Mouse (Mus musculus) 3T3-L1 (cell line): ENCODE data around the gene Tsga10.

Experiments used
- DNase-seq: peaks from one replicate; pipeline ENCODE4 v3.0.0-alpha.2; 2015; ENCODE audit warnings: low read depth, low spot score

The Tsga10 gene

DNA sequence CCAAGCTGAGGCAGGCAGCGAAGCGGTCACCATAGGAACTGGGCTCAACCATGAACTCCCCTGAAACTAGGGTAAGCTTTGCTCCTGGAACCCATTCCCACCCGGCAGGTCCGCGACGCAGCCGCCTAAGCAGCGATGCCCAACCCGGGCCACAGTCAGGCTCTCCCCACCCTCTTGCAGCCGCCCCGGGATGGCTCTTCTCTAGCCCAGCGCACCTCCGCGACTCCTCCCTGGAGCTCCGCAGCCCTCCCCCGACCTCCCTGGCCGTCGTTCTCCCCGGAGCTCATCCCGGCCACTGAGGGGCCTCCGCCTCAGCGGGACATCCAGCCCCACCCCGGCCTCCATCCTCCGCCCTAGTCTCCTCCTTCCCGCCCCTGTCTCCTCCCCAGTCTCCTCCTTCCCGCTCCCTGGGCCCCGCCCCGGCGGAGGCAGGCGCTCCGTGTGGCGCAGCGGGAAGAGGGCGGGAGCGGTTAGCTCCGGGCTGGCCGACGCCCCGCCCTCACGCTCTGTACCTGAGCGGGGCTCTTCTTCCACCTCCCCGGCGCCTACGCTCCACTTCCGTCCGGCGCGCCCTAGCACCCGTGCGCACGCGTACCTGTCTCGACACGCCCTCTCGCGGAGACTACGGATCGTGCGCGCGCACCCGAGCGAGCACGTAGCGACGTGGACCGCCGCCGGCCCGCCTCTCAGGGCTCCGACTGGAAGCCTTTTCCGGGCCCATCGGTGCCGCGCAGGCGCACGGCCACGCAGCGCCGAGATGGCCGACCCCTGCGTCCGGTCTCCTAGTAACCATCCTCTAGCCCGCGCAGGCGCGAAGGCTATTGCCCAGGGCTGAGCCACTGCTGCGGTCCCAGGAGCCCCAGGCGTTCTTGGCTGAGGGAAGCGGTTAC, 1.5 kb downstream of the Tsga10 start:
- peak; percentile 98 for DNase-seq

DNA sequence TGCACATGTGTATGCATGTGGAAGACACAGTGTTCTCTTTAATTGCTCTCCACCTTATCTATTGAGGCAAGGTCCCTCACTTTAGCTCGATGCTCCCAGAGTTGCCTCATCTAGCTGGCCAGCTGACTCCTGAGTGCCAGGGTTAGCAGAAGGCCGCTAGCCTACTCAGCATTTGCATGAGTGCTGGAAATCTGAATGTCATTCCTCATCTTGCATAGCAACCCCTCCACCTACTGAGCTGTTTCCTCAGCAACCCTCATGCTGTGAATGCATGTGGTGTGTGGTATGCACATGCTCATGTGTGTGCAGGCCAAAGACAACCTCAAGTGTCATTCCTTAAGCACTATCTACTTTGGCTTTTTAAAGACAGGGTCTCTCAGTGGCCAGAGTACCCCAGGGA, 15.5 kb downstream of the Tsga10 start:
- DNase-seq: no peak

DNA sequence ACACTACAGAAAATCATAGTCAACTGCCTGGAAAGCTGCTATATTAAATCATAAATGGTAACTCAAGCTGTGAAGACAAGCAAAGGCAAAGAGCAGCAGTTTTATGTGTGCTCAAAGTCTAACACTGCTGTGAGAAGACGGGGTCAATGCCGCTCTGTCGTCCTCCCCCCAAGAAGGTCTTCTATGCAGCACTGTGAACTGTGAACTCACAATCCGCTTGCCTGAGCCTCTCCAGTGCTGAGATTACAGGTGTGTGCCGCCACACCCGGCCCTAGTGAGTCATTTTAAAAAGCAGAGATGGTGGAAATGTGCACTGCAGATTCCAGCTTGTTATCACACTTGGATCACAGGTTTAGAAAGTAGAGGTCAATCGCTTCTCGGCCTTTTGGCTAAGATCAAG, 19.4 kb downstream of the Tsga10 start:
- no peak for DNase-seq

DNA sequence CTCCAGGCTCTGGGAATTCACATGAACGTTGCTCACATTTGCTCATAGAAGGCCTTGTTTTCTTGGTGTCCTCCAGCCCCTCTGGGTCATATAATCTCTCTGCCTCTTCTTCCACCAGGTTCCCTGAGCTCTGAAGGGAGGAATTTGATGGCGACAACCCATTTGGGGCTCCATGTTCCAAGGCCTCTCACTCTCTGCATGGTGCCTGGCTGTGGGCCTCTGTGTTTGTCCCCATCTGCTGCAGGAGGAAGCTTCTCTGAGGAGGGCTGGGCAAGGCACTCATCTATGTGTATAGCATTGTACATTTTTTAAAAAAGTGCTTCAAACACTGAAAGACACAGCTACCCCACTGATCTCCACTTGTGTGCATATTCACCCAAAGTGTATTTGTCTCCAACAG, 34.5 kb downstream of the Tsga10 start:
- DNase-seq: no peak

DNA sequence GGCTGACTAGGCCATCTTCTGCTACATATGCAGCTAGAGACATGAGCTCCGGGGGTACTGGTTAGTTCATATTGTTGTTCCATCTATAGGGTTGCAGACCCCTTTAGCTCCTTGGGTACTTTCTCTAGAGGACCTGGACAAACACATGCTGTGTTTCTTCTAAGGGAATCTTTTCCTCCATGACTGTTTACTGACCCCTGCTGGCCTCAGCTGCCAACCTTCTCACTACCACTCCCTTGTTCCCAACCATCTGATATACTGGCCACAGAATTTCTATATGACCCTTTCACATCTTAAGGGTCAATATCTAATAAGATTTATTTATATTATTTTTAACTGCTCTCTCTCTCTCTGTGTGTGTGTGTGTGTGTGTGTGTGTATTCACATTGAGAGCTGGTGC, 63.9 kb downstream of the Tsga10 start:
- DNase-seq: peak; percentile 37

DNA sequence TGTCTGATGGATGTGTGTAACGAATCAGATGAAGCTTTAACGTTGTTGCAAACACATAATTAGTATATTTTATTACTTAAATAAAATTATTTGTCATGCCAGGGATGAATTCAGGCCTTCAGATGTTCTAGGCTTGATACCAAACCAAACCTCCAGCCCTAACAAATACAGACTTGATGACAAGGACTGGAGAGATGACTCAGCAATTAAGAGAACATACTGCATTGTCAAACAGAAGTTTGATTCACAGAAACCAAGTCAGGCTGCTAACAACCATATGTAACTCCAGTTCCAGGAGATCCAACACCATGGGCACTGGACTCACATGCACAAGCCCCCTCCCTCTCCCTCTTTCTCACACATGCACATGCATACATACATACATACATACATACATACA, 65.9 kb downstream of the Tsga10 start:
- peak; percentile 24 for DNase-seq

DNA sequence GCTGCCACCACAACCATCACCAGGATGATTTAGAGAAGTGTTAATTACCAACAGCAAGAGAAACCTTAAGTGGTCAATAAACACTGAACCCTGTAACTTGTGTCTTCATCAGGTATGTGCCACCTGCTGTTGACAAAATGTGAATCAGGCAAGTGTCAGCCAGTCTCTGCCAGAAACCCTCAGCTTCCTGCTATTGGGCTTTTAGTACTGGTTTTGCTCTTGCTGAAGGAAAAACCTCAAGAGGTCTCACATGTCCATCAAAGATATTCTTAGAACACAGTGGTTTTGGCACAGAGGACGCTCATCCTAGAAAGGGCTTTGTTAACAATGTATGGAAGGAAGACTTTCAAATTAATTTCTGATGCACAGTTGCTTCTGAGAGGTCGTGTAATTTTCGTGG, 66.7 kb downstream of the Tsga10 start:
- DNase-seq: peak; percentile 28

DNA sequence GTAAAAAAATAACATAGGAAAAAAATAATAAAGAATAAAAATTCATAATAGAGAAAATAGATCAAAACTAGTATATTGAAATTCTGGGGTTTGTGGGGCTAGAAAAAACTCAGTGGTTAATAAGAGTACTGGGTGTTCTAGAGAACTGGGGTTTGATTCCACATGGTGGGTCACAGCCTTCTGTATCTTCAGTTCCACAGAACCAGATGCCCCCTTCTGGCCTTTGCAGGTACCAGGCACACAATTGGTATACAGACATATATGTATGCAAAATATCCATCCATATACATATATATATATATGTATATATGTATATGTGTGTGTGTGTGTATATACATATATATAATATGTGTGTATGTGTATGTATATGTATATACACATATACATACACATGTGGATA, 106.8 kb downstream of the Tsga10 start:
- DNase-seq: no peak

DNA sequence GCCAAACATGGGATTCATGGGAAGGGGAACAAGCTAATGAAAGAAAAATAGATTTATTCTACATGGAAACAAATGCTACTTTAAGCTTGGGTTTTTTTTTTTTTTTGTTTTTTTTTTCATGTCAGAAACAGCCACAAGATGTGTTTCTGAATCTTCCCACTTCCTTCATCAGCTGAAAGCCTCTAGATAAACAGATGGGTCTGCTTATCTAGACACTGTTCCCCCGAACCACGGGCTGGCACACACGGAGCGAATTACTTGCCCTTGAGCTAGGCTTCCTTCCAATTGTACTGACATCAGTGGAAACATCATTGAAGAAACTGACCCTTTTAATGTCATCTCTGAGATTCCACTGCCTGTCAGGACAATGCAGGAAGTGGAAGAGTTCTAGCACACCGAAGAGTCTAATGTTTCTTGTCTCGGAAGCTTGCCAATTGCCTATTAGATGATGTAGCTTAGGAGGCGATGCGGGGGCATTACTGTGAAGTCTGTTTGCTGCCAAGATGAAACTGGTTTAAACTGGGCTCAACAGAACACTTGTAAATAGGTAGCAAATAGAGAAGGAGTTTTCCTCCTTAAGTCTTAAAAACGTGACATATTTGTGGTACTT, 121.5 kb downstream of the Tsga10 start:
- peak; percentile 5 for DNase-seq

DNA sequence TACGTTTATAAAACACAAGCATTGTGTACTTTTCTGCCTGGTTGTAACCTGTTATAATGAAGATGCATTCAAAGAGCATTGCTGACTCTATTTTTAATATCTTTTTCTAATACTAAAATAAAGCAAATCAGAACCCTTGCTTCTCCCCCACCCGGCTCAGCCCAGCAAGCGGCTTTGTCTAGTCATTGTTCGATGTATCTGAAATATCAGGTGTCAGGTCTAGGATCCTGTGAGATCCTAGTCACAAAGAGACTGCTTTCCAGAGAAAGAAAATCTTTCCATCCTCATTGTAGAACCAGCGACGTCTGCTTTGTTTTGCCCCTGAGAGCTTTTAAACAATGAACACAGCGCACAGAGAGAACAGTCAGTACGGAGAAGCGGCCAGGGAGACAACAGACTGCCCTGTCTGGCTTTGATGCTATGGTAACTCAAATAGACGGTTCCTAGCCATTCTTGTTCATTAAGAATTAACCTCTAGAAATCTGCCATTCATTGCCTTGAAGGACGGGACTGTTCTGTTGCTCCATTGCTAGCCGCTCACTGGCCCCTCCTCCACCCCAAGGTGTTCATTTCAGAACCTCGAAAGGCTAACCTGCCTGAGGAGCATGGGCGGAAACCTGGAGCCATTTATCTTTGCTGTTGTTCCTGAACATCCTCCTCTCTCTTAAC, 123.5 kb downstream of the Tsga10 start:
- DNase-seq: no peak

DNA sequence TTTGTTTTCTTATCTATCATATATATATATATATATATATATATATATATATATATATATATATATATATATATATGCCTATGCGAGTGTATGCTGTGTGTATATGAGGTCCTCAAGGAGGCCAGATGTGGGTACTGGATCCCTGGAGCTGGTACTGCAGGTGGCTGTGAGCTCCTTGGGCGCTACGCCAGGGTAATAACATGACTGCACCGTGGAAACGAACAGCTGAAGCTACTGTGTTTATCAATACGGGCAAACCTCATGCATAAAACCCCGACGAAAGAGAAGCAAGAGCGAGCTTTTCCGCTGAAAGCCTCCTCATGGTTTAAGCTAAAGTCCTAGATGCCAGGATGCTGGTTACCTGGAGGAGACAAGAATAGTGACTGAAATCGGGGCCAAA, 124.1 kb downstream of the Tsga10 start:
- DNase-seq: no peak

DNA sequence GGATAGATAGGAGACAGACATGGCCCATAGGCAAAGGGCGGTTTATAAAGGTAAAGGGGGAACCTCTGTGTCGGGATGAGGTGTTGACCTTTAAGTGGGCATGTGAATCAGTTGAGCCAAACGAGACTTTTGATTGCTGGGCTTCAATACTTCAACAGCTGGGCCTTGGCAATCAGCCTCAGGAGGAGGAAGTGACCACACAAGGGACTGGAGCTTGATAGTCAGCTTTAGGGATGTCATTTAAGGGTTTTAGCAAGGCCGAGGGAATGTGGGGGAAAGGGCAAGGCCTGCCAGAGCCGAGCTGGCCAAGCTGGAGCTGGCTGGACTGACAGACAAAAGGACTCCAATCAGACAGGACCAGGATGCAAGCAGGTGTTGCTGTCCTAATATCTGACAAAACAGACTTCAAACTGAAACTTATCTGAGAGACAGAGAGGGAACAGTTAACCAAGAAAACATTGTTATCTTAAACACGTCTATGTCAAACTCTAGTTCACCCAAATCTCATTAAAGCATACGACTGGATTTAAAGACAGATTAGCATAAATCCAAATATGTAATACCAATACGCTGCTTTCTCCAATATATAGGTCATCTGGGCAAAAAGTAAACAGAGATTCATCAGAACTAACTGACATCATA, 125.9 kb downstream of the Tsga10 start:
- DNase-seq: no peak

DNA sequence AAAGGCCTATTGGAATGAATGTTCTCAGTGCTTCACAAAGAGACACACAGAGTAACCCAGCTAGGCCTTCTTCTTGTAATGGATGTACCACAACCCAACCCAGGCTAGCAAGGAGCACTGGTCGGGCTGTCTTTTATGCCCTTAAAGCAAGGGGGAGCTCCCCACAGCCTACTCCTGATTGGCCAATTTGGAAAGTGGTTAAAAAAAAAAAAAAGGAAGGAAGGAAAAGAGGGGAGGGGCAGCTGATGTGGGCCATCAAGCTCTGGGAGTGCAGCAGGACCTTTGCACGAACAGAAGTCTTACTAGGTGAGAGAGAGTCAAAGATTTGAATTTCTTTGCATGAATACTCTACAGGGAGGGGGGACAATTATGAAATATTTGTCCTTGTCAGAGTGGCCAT, 127.3 kb downstream of the Tsga10 start:
- no peak for DNase-seq

DNA sequence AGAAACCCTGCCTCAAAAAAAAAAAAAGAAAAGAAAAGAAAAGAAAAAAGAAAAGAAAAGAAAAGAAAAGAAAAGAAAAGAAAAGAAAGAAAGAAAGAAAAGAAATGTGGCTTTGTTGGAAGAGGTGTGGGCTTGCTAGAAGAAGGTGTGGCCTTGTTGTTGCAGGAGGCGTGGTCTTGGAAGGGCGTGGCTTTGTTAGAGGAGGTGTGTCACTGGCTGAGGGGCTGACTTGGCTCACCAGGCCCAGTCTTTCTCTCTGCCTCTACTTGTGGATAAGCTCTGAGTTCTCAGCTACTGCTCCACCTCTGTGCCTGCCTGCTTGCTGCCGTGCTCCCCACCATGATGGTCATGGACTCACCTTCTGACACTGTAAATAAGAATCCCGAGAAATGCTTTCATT, 129.2 kb downstream of the Tsga10 start:
- DNase-seq: peak; percentile 12

DNA sequence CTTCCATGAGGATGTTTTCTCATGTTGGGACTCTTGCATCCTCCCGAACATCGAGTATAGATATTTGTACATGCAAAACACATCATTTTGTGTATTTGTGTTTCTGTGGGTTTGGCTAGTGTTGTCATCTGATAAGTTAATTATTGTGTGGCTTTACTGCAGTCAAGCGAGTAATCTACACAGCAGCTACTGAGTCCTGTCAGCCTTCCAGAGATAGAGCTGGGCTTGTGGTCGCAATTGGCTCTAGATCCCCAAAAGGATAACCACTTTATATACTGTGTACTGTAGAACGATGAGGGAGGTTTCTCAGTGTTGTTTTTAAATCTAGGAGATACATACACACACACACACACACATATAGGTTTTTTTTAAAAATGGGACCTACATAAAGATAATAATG, 130.3 kb downstream of the Tsga10 start:
- no peak for DNase-seq

DNA sequence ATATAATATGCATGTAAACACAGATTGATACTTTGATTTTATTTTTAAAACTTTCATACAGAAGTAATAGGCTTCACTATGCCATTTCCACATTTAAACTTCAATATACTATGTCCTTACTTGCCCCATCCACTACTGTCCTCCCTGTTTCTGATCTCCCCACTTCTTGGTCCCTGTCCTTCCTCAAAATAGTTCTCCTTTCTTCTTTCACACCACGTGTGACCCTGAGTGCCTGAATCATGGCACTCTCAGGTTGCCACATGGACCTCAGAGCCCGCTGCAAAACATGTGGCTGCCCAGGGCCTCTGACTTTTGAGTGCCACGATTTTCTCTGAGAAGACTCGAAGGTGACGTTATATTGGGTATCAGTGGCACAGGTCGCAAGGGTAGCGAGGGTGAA, 131.4 kb downstream of the Tsga10 start:
- no peak for DNase-seq

DNA sequence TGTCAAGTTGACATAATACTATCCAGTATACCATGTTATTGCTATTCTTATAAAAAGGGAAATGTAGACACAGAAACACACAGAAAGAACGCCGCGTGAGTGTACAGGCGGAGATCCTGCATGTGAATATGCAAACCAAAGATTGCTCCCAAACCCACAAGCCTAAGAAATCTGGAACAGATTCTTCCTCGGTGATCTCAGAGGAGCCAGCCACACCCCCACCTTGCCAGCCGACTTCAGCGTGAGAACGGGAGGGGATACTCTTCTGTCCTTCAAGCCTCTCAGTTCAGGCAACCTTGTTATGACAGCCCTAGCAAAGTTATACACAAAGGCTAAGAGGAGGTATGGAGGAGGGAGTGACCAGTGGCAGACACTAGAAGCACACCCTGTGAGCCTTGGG, 136.9 kb downstream of the Tsga10 start:
- DNase-seq: no peak

DNA sequence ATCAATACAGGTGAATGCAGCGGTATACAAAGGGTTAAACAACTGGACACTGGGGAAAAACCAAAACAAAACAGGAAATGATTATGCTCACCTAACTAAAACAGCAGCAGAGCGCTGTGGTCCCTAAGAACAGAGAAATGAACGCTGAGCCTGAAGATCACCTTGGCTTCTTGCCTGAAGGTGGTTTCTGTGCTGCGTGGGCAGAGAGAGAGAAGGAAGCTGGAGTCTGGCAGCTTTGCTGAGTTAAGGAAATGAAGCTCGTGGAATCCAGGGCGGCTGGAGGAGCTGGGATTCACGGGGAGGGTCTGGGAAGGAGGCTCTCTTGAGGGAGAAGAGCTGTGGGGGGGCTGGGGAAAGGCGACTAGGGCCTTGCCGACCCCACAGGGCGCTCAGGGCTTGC, 138.2 kb downstream of the Tsga10 start:
- no peak for DNase-seq

DNA sequence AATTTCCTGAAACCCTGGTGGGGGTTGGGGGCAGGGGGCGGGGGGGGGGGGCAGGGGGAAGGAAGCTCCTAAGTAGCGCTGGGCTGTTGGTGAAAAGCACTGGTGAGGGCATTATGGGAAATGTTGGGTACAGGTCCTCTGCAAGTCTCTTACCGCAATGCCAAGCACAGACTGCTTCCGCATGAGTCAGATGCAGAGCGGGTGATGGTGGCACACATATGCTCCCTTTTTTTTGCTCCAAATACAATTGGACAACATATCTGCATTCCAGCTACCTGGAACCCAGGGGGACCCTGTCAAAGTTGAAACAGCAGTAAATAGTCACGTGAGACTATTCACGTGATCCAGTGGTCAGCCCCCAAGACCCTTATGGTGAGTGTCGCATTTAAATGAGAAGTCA, 139.0 kb downstream of the Tsga10 start:
- no peak for DNase-seq

DNA sequence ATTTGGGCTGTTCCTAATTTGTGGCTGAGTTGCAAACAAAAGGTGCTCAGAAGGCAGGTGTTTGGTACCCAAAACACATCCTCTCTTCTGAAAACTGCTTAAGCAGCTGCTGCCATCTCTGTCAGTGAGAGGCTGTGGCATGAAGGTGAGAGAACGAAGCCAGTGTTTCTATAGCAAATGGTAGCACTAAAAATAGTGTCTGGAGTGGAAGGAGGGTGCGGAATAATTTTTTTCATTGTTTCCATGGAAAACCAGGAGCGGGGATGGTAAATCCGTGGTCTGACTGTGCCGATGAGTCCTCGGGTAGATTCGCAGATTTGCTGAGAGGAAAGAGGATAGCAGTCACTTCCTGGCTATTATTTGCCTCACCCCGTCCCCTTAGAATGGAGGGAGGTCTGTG, 139.8 kb downstream of the Tsga10 start:
- DNase-seq: no peak

DNA sequence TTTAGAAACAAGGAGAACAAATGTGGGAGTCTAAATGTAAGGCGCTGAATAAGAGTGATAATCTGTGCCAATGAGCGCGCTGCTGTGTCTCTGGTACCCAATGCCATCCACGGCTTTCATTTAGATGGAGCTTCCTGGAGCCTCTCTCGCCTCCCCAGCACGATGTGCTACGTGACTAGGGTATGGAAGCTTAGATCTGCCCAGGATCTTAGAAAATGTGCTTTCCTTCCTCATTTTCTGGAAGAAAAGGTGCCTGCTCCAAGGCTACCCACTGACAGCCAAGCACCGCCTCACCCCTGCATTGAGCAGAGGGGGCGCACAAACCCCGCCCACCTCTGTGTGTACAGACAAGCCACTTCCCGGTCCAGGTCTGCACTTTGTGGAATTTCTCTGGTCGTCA, 140.3 kb downstream of the Tsga10 start:
- no peak for DNase-seq

DNA sequence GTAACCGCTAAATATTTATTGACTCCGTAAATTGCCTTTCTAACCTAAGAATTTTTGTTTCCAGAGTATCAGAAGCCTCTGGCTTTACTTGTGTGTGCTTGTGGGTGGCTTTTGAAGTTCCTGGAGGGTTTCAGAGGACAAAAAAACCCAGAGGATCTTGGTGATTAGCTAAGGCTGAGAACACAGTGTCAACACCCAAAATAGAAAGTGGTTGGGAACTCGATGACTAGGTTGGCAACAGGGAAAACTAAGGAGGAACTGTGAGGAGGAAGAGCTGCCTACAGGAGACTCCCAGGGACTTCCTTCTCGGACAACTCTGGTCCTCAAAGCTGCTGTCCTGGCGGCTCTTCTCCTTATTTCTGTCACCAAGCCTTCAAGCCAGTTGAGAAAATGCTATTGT, 145.1 kb downstream of the Tsga10 start:
- no peak for DNase-seq
